Mouse (Mus musculus) heart, adult 2 months (tissue): ENCODE measurements at regions not wholly inside any gene's neighbourhood (a gene's known extent, or its start where the extent isn't known, plus 50 kb on each side); places are given as distances from the start of the nearest gene placed in this dataset.

Experiments
- DNase-seq, 2 experiments: peaks; one replicate each; pipeline ENCODE4 v3.0.0; 2021
- H3K27ac ChIP-seq: fragments of 200-600 bp; 2 replicates; pipeline ENCODE4 v1.8.1; 2022
- H3K27me3 ChIP-seq: fragments of 200-500 bp; 2 replicates; pipeline ENCODE4 v1.6.1; 2012; ENCODE audit warnings: mild to moderate bottlenecking, low read length, inconsistent platforms, mixed read lengths; ENCODE audit not compliant: control insufficient read depth, insufficient read depth
- H3K36me3 ChIP-seq: fragments of 200-500 bp; 2 replicates; pipeline ENCODE4 v1.6.1; 2012; ENCODE audit warnings: low read length, inconsistent platforms; ENCODE audit not compliant: control insufficient read depth, insufficient read depth
- H3K4me1 ChIP-seq: fragments of 200-500 bp; 2 replicates; pipeline ENCODE4 v1.6.1; 2011; ENCODE audit warnings: low read length; ENCODE audit not compliant: control insufficient read depth, insufficient read depth
- H3K4me3 ChIP-seq: fragments of 200-600 bp; 2 replicates; pipeline ENCODE4 v1.8.1; 2022
- H3K79me2 ChIP-seq: fragments of 200-500 bp; replicated peaks from 2 replicates; pipeline ENCODE4 v1.6.1; 2012; ENCODE audit warnings: mild to moderate bottlenecking, inconsistent platforms, low read length, moderate library complexity, mixed read lengths; ENCODE audit not compliant: control insufficient read depth, insufficient read depth
- H3K9ac ChIP-seq: fragments of 200-500 bp; 2 replicates; pipeline ENCODE4 v1.6.1; 2012; ENCODE audit warnings: low read depth, mild to moderate bottlenecking, control low read depth, inconsistent platforms, low read length, mixed read lengths
- CTCF ChIP-seq: fragments of 200-600 bp; IDR thresholded peaks from 2 replicates; pipeline ENCODE4 v1.8.1; 2022; ENCODE audit warnings: antibody characterized with exemption, mild to moderate bottlenecking, moderate library complexity
- EP300 ChIP-seq: fragments of 200-500 bp; IDR thresholded peaks from 2 replicates; pipeline ENCODE4 v1.6.1; 2011; ENCODE audit warnings: low read depth, low read length, control low read depth; ENCODE audit not compliant: insufficient read depth
- POLR2A ChIP-seq: fragments of 200-500 bp; IDR thresholded peaks from 2 replicates; pipeline ENCODE4 v1.6.1; 2011; ENCODE audit warnings: mild to moderate bottlenecking, low read depth, low read length, control low read depth; ENCODE audit not compliant: insufficient read depth
- WGBS: fragments of 180-500 bp; shearing (Covaris S2); methylation state at CpG from one replicate; pipeline ENCODE4 v1.1.7; 2018; 5-methylcytosine and 5-hydroxymethylcytosine counted together
- intact Hi-C: fragments of 180-260 bp; cut with DNase I; formaldehyde crosslinking; loops from one replicate; pipeline ENCODE4 v1.15.1; 2025

DNA sequence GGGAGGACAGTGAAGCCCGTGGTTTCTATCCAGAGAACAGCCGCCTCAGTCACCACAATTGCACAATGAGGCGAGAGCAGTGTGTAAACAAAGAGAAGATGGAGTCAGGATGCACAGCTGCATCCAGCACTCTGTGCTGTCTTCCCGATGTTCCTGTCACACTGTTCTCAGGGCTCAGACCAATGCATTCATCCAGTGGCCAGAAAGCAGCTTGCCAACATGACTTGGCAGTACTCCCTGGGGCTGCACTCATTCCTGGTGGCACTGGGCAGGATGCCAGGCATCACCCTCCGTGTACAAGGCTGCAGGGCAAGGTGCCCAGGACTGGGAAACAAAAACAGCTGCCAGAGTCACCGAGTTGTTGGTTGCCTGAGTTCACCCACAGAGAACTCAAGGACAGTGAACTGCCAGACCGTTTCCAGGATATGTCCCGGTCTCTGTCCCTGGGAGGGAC is 75.4 kb upstream of the Tnfsf11 start:
- Histone ChIP-seq H3K27ac (peak overlapping the region; percentile 34), H3K79me2 (no peaks in the 10 kb centered on the region), H3K36me3 (no peaks in the 10 kb centered on the region), H3K27me3 (no peaks in the 10 kb centered on the region), H3K4me1 (peaks cover 1% of the 10 kb centered on the region; the same call in 1 of the 2 replicates), H3K9ac (no peak overlapping the region), H3K4me3 (no peak overlapping the region)
- intact Hi-C loops = no loop called here
- peak; percentile 87 to 91 for DNase-seq
- 18% methylated on average over 8 of the region's 8 CpGs for WGBS
- TF ChIP-seq CTCF (no peak), POLR2A (no peak), EP300 (peak; percentile 91)

DNA sequence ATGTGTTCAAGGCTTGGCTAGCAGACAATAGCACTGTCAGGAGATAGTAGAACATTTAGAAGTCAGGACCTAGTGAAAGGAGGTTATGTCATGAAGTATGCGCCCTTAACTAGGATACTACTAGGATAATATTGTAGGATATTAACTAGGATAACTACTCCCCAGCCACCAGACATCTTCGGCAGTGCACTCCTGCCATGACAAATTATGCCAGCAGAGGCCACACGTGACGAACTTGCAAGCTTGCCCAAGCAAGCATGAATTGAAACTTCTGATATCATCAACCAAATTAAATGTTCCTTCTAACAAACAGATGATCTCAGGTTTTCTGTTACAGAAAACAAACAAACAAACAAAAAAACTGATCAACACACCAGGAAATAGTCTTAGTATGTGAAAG is 72.2 kb upstream of the Tnfsf11 start:
- no peaks in the 10 kb centered on the region for H3K27me3 ChIP-seq
- 66% methylated on average over 4 of the region's 4 CpGs for WGBS
- H3K4me1 ChIP-seq = peaks cover 1% of the 10 kb centered on the region; the same call in 1 of the 2 replicates
- no peak overlapping the region for H3K9ac ChIP-seq
- H3K36me3 ChIP-seq = no peaks in the 10 kb centered on the region
- H3K4me3 ChIP-seq = no peak overlapping the region
- intact Hi-C loops = no loop called here
- H3K79me2 ChIP-seq = no peaks in the 10 kb centered on the region
- no peak overlapping the region for H3K27ac ChIP-seq
- DNase-seq = no peak
- TF ChIP-seq EP300 = no peak
- no peak for TF ChIP-seq POLR2A
- TF ChIP-seq CTCF = peak; percentile 18; the same call in 1 of the 2 replicates

DNA sequence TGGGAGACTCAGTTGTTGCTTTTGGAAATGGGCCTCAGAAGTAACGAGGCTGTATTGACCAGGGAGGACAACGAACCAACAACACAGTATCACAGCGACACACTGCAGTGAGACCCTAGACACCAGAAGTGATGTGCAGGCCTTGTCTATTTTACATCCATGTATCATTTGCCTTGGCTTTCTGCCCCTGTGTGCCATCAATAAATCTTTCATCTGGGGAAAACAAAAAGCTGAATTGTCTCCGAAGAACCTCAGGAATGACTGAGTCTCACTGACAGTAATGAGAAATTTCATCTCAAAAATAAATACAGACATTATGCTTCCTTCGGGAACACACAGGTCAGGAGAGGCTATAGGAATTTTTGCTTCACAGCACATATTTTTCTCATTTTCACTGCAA is 68.7 kb upstream of the Tnfsf11 start:
- no peak for DNase-seq
- Histone ChIP-seq H3K79me2 (no peaks in the 10 kb centered on the region), H3K27me3 (no peaks in the 10 kb centered on the region), H3K36me3 (no peaks in the 10 kb centered on the region), H3K9ac (no peak overlapping the region), H3K27ac (no peak overlapping the region), H3K4me1 (no peaks in the 10 kb centered on the region), H3K4me3 (no peak overlapping the region)
- intact Hi-C loops = no loop called here
- 77% methylated on average over 5 of the region's 5 CpGs for WGBS
- no peak for TF ChIP-seq EP300
- no peak for TF ChIP-seq POLR2A
- no peak for TF ChIP-seq CTCF

DNA sequence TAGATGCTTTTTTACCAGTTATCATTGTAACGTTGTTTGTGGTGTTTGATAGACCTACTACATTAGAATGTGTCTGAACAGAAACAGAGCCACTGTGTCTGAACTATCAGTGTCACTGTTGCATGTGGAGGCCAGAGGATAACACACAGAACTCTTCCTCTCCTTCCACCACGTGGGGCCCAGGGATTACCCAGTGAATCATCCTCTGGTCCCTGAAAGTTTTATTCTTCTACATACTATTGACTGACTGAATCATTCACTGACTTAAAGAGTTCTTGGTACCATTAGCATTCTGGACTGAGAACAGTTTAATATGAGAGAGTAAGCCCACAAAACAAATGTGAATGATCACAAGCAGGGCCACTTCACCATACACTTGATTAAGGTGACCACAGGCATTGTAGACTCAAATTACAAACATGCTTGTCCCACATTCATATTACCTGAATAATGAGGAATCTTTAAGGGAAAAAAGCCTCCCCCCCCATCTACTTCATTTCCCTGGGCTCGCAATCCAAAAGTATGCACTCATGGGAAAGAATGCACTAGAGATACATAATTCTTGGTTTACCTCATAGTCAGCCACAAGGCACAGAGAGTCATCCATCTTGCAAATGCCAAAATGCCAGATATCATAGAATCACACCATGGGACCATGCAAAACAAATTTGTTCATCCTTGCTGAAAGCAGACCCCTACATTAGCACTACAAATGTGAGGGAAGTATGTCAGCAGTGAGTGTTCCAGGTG is 68.1 kb upstream of the Tnfsf11 start:
- no peak for DNase-seq
- intact Hi-C loops = no loop called here

DNA sequence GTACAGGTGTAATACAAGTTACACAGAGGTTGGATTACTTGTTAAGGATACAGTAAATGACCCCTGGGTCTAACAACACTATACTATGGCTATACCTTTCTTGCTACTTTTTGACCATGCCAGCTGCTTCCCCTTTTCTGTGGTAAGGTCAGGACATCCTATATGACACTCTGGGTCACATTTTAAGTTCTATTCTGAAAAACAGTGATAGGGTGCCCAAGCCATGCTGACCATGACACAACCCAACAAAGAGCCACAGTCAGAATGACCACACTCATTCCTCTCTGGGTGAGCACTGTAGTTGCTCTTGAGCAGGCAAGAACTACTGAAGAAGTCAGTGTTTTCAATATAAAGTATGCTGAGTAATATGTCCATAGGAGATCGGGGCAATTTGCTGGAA is 64.3 kb upstream of the Tnfsf11 start:
- intact Hi-C loops = no loop called here
- H3K36me3 ChIP-seq = no peaks in the 10 kb centered on the region
- no peak for TF ChIP-seq POLR2A
- no peak overlapping the region for H3K27ac ChIP-seq
- DNase-seq = no peak
- no peaks in the 10 kb centered on the region for H3K79me2 ChIP-seq
- H3K9ac ChIP-seq = no peak overlapping the region
- H3K4me1 ChIP-seq = no peaks in the 10 kb centered on the region
- no peaks in the 10 kb centered on the region for H3K27me3 ChIP-seq
- 82% methylated on average over 1 of the region's 1 CpGs for WGBS
- no peak overlapping the region for H3K4me3 ChIP-seq

More for the DNA sequence above, 68.1 kb upstream of the Tnfsf11 start:
- Histone ChIP-seq H3K4me1 (no peaks in the 10 kb centered on the region), H3K79me2 (no peaks in the 10 kb centered on the region), H3K9ac (no peak overlapping the region), H3K27me3 (no peaks in the 10 kb centered on the region), H3K4me3 (no peak overlapping the region), H3K27ac (no peak overlapping the region), H3K36me3 (no peaks in the 10 kb centered on the region)
- 77% methylated on average over 3 of the region's 3 CpGs for WGBS
- TF ChIP-seq POLR2A (no peak), CTCF (no peak), EP300 (no peak)

DNA sequence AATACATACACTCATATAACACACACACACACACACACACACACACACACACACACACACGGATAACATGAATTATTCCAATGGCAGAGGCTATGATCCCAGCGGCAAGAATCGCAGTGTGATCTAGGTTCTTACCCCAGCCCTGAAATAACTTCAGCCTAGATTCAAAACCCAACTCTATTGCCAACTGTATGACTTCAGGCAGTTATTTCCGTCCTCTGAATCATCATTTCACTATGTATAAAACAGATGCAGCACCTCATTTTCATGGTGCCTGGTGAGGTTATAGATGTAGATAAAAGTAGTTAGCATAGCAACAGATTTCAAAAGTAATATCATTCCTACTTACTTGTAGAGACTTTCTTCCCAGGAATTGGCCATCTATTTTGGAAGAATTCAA is 61.0 kb upstream of the Tnfsf11 start:
- TF ChIP-seq POLR2A (no peak), EP300 (no peak), CTCF (no peak)
- no peak overlapping the region for H3K27ac ChIP-seq
- no peaks in the 10 kb centered on the region for H3K27me3 ChIP-seq
- WGBS = 39% methylated on average over 4 of the region's 4 CpGs
- H3K36me3 ChIP-seq = no peaks in the 10 kb centered on the region
- H3K9ac ChIP-seq = no peak overlapping the region
- H3K4me1 ChIP-seq = no peaks in the 10 kb centered on the region
- H3K79me2 ChIP-seq = no peaks in the 10 kb centered on the region
- intact Hi-C loops = no loop called here
- no peak overlapping the region for H3K4me3 ChIP-seq
- DNase-seq = no peak
